Mouse (Mus musculus): Measurements from ENCODE around the gene Atp1a3. TPM values are rescaled to one million over a fixed set of nuclear protein-coding genes. Genes with fewer than 3 reads are reported as not detected.

The Atp1a3 gene
- polyA plus RNA-seq, 1 experiment = 9.4 TPM

- no peaks in the 10 kb centered on the region for H3K36me3 ChIP-seq (ENCODE audit: control insufficient read depth, insufficient read depth, low read length, poor library complexity, severe bottlenecking)
- H3K9me3 ChIP-seq (replicated peaks; ENCODE audit: control insufficient read depth, insufficient read depth, low read length, poor library complexity, severe bottlenecking) = no peaks in the 10 kb centered on the region
- no peaks in the 10 kb centered on the region for H3K27me3 ChIP-seq (ENCODE audit: control insufficient read depth, insufficient read depth, low read length, poor library complexity, severe bottlenecking)
- TF ChIP-seq CTCF (IDR thresholded peaks at IDR 0.05; ENCODE audit: low read depth, low read length) (peak; percentile 85), POLR2A (IDR thresholded peaks at IDR 0.05; ENCODE audit: insufficient read depth, low read length) (no peak), EP300 (IDR thresholded peaks at IDR 0.05; ENCODE audit: insufficient read depth, low read depth, low read length) (no peak)
- no peak overlapping the region for H3K4me3 ChIP-seq (ENCODE audit: low read depth, low read length)
- no peak overlapping the region for H3K9ac ChIP-seq (ENCODE audit: low read depth, poor library complexity, severe bottlenecking)
- no peak overlapping the region for H3K27ac ChIP-seq (ENCODE audit: insufficient read depth, low read length)
- no peaks in the 10 kb centered on the region for H3K4me1 ChIP-seq (ENCODE audit: control insufficient read depth, insufficient read depth, low read length)
Observed at GRCm38 (mm10) chr7:25035916-25036315, 30.2 kb upstream of the Atp1a3 start.

- TF ChIP-seq POLR2A (IDR thresholded peaks at IDR 0.05; ENCODE audit: insufficient read depth, low read length) (no peak), EP300 (IDR thresholded peaks at IDR 0.05; ENCODE audit: insufficient read depth, low read depth, low read length) (no peak), CTCF (IDR thresholded peaks at IDR 0.05; ENCODE audit: low read depth, low read length) (no peak)
- no peaks in the 10 kb centered on the region for H3K4me1 ChIP-seq (ENCODE audit: control insufficient read depth, insufficient read depth, low read length)
- H3K9me3 ChIP-seq (replicated peaks; ENCODE audit: control insufficient read depth, insufficient read depth, low read length, poor library complexity, severe bottlenecking) = no peaks in the 10 kb centered on the region
- H3K4me3 ChIP-seq (ENCODE audit: low read depth, low read length) = no peak overlapping the region
- no peaks in the 10 kb centered on the region for H3K36me3 ChIP-seq (ENCODE audit: control insufficient read depth, insufficient read depth, low read length, poor library complexity, severe bottlenecking)
- no peak overlapping the region for H3K27ac ChIP-seq (ENCODE audit: insufficient read depth, low read length)
- H3K27me3 ChIP-seq (ENCODE audit: control insufficient read depth, insufficient read depth, low read length, poor library complexity, severe bottlenecking) = no peaks in the 10 kb centered on the region
- no peak overlapping the region for H3K9ac ChIP-seq (ENCODE audit: low read depth, poor library complexity, severe bottlenecking)
Observed at GRCm38 (mm10) chr7:25034796-25035195, 29.0 kb upstream of the Atp1a3 start.

- Histone ChIP-seq H3K4me3 (ENCODE audit: low read depth, low read length) (no peak overlapping the region), H3K9me3 (replicated peaks; ENCODE audit: control insufficient read depth, insufficient read depth, low read length, poor library complexity, severe bottlenecking) (no peaks in the 10 kb centered on the region), H3K4me1 (ENCODE audit: control insufficient read depth, insufficient read depth, low read length) (no peaks in the 10 kb centered on the region), H3K9ac (ENCODE audit: low read depth, poor library complexity, severe bottlenecking) (no peak overlapping the region), H3K27me3 (ENCODE audit: control insufficient read depth, insufficient read depth, low read length, poor library complexity, severe bottlenecking) (no peaks in the 10 kb centered on the region), H3K36me3 (ENCODE audit: control insufficient read depth, insufficient read depth, low read length, poor library complexity, severe bottlenecking) (no peaks in the 10 kb centered on the region), H3K27ac (ENCODE audit: insufficient read depth, low read length) (no peak overlapping the region)
- TF ChIP-seq CTCF (IDR thresholded peaks at IDR 0.05; ENCODE audit: low read depth, low read length) (no peak), POLR2A (IDR thresholded peaks at IDR 0.05; ENCODE audit: insufficient read depth, low read length) (no peak), EP300 (IDR thresholded peaks at IDR 0.05; ENCODE audit: insufficient read depth, low read depth, low read length) (no peak)
Observed at GRCm38 (mm10) chr7:25031528-25031927, 25.8 kb upstream of the Atp1a3 start.

- no peaks in the 10 kb centered on the region for H3K4me1 ChIP-seq (ENCODE audit: control insufficient read depth, insufficient read depth, low read length)
- no peak overlapping the region for H3K9ac ChIP-seq (ENCODE audit: low read depth, poor library complexity, severe bottlenecking)
- H3K27me3 ChIP-seq (ENCODE audit: control insufficient read depth, insufficient read depth, low read length, poor library complexity, severe bottlenecking) = no peaks in the 10 kb centered on the region
- TF ChIP-seq POLR2A (IDR thresholded peaks at IDR 0.05; ENCODE audit: insufficient read depth, low read length) (no peak), CTCF (IDR thresholded peaks at IDR 0.05; ENCODE audit: low read depth, low read length) (peak; percentile 64)
- no peak overlapping the region for H3K4me3 ChIP-seq (ENCODE audit: low read depth, low read length)
- no peaks in the 10 kb centered on the region for H3K9me3 ChIP-seq (replicated peaks; ENCODE audit: control insufficient read depth, insufficient read depth, low read length, poor library complexity, severe bottlenecking)
- no peaks in the 10 kb centered on the region for H3K36me3 ChIP-seq (ENCODE audit: control insufficient read depth, insufficient read depth, low read length, poor library complexity, severe bottlenecking)
- H3K27ac ChIP-seq (ENCODE audit: insufficient read depth, low read length) = no peak overlapping the region
Observed at GRCm38 (mm10) chr7:25030032-25030753, 24.4 kb upstream of the Atp1a3 start.

GRCm38 (mm10) chr7:25026452-25026851, 20.7 kb upstream of the Atp1a3 start:
- TF ChIP-seq POLR2A (IDR thresholded peaks at IDR 0.05; ENCODE audit: insufficient read depth, low read length) = no peak
- no peak for TF ChIP-seq CTCF (IDR thresholded peaks at IDR 0.05; ENCODE audit: low read depth, low read length)
- no peak for TF ChIP-seq EP300 (IDR thresholded peaks at IDR 0.05; ENCODE audit: insufficient read depth, low read depth, low read length)
- Histone ChIP-seq H3K4me1 (ENCODE audit: control insufficient read depth, insufficient read depth, low read length) (peaks cover 2% of the 10 kb centered on the region), H3K4me3 (ENCODE audit: low read depth, low read length) (no peak overlapping the region), H3K9me3 (replicated peaks; ENCODE audit: control insufficient read depth, insufficient read depth, low read length, poor library complexity, severe bottlenecking) (no peaks in the 10 kb centered on the region), H3K27ac (ENCODE audit: insufficient read depth, low read length) (no peak overlapping the region), H3K27me3 (ENCODE audit: control insufficient read depth, insufficient read depth, low read length, poor library complexity, severe bottlenecking) (no peaks in the 10 kb centered on the region), H3K9ac (ENCODE audit: low read depth, poor library complexity, severe bottlenecking) (no peak overlapping the region), H3K36me3 (ENCODE audit: control insufficient read depth, insufficient read depth, low read length, poor library complexity, severe bottlenecking) (no peaks in the 10 kb centered on the region)

GRCm38 (mm10) chr7:25025855-25026439, 20.2 kb upstream of the Atp1a3 start:
- TF ChIP-seq CTCF (IDR thresholded peaks at IDR 0.05; ENCODE audit: low read depth, low read length) (peak; percentile 48), POLR2A (IDR thresholded peaks at IDR 0.05; ENCODE audit: insufficient read depth, low read length) (no peak), EP300 (IDR thresholded peaks at IDR 0.05; ENCODE audit: insufficient read depth, low read depth, low read length) (no peak)
- H3K36me3 ChIP-seq (ENCODE audit: control insufficient read depth, insufficient read depth, low read length, poor library complexity, severe bottlenecking) = no peaks in the 10 kb centered on the region
- H3K9me3 ChIP-seq (replicated peaks; ENCODE audit: control insufficient read depth, insufficient read depth, low read length, poor library complexity, severe bottlenecking) = no peaks in the 10 kb centered on the region
- H3K27me3 ChIP-seq (ENCODE audit: control insufficient read depth, insufficient read depth, low read length, poor library complexity, severe bottlenecking) = no peaks in the 10 kb centered on the region
- no peak overlapping the region for H3K4me3 ChIP-seq (ENCODE audit: low read depth, low read length)
- H3K27ac ChIP-seq (ENCODE audit: insufficient read depth, low read length) = no peak overlapping the region
- peaks cover 2% of the 10 kb centered on the region for H3K4me1 ChIP-seq (ENCODE audit: control insufficient read depth, insufficient read depth, low read length)
- no peak overlapping the region for H3K9ac ChIP-seq (ENCODE audit: low read depth, poor library complexity, severe bottlenecking)
